Mouse (Mus musculus): ENCODE results near the gene Treml2. TPM values are rescaled to one million over a fixed set of nuclear protein-coding genes. Genes with fewer than 3 reads are reported as not detected.

Gene Treml2
- polyA plus RNA-seq, 1 experiment from 2014 or later = 0.29 TPM

GRCm38 (mm10) chr17:48357892-48358291 lies 58.6 kb downstream of the Treml2 start:
- WGBS = 58% methylated on average over 2 of the region's 2 CpGs
- ATAC-seq (replicated peaks; ENCODE audit: low FRiP score) = no peak
- H3K4me1 ChIP-seq = no peaks in the 10 kb centered on the region
- no peaks in the 10 kb centered on the region for H3K27me3 ChIP-seq
- H3K4me3 ChIP-seq (replicated peaks) = no peak overlapping the region
- H3K27ac ChIP-seq = no peak overlapping the region
- H3K4me2 ChIP-seq = no peak overlapping the region
- no peaks in the 10 kb centered on the region for H3K9me3 ChIP-seq (replicated peaks)
- no peaks in the 10 kb centered on the region for H3K36me3 ChIP-seq
- no peak overlapping the region for H3K9ac ChIP-seq

- H3K9ac ChIP-seq = no peak within 1 kb of the TSS
- no peak for ATAC-seq (replicated peaks; ENCODE audit: low FRiP score)
- H3K9me3 ChIP-seq (replicated peaks) = no peaks in the 10 kb centered on the region
- WGBS = 72% methylated on average over 7 of the region's 7 CpGs
- no peaks in the 10 kb centered on the region for H3K4me1 ChIP-seq
- no peak within 1 kb of the TSS for H3K27ac ChIP-seq
- H3K27me3 ChIP-seq = no peaks in the 10 kb centered on the region
- H3K36me3 ChIP-seq = no peaks in the 10 kb centered on the region
- no peak within 1 kb of the TSS for H3K4me3 ChIP-seq (replicated peaks)
- H3K4me2 ChIP-seq = no peak within 1 kb of the TSS
These were observed 60.3 kb downstream of the Treml2 start, which contains the start of gene Treml1 for GRCm38 (mm10) chr17:48359616-48360015. Gene Treml1 (plus strand): TSS chr17:48359916.

- Histone ChIP-seq H3K9me3 (replicated peaks) (no peaks in the 10 kb centered on the region), H3K4me3 (replicated peaks) (no peak overlapping the region), H3K4me2 (no peak overlapping the region), H3K4me1 (no peaks in the 10 kb centered on the region), H3K27ac (no peak overlapping the region), H3K9ac (no peak overlapping the region), H3K27me3 (no peaks in the 10 kb centered on the region), H3K36me3 (no peaks in the 10 kb centered on the region)
- ATAC-seq (replicated peaks; ENCODE audit: low FRiP score) = no peak
- WGBS = 85% methylated on average over 4 of the region's 4 CpGs
These were observed 61.2 kb downstream of the Treml2 start for GRCm38 (mm10) chr17:48360462-48360861.

Other genes with a start within 250 kb of the Treml2 start
- not detected in 2 replicates for gene 1700067P10Rik, start 210.2 kb upstream of the Treml2 start, polyA plus RNA-seq (2015; fragmentation: Nextera tagmentation; extraction: Ambion mirVana)
- gene 9830107B12Rik, start 153.2 kb upstream of the Treml2 start, polyA plus RNA-seq (2015; fragmentation: Nextera tagmentation; extraction: Ambion mirVana) = not detected in 2 replicates
- gene A530064D06Rik, start 132.2 kb upstream of the Treml2 start, polyA plus RNA-seq (2015; fragmentation: Nextera tagmentation; extraction: Ambion mirVana) = not detected in 2 replicates
- 0.05 and 0.08 TPM in 2 replicates for gene Trem1, start 66.7 kb upstream of the Treml2 start, polyA plus RNA-seq (2015; fragmentation: Nextera tagmentation; extraction: Ambion mirVana)
- not detected in 2 replicates for gene Trem3, start 51.7 kb upstream of the Treml2 start, polyA plus RNA-seq (2015; fragmentation: Nextera tagmentation; extraction: Ambion mirVana)
- gene Treml4, start 35.2 kb upstream of the Treml2 start, polyA plus RNA-seq (2015; fragmentation: Nextera tagmentation; extraction: Ambion mirVana) = 0.49 and 0.60 TPM in 2 replicates
- 0.23 and 0.39 TPM in 2 replicates for gene B430306N03Rik, start 16.6 kb downstream of the Treml2 start, polyA plus RNA-seq (2015; fragmentation: Nextera tagmentation; extraction: Ambion mirVana)
- 2.4 and 2.9 TPM in 2 replicates for gene Trem2, start 46.9 kb downstream of the Treml2 start, polyA plus RNA-seq (2015; fragmentation: Nextera tagmentation; extraction: Ambion mirVana)
- 0.60 and 1.3 TPM in 2 replicates for gene Treml1, start 60.4 kb downstream of the Treml2 start, polyA plus RNA-seq (2015; fragmentation: Nextera tagmentation; extraction: Ambion mirVana)
- gene Nfya, start 110.4 kb downstream of the Treml2 start, polyA plus RNA-seq (2015; fragmentation: Nextera tagmentation; extraction: Ambion mirVana) = 15.8 and 17.8 TPM in 2 replicates
- gene Oard1, start 110.5 kb downstream of the Treml2 start, polyA plus RNA-seq (2015; fragmentation: Nextera tagmentation; extraction: Ambion mirVana) = 72.4 and 74.9 TPM in 2 replicates
- 4.2 and 6.9 TPM in 2 replicates for gene Apobec2, start 133.4 kb downstream of the Treml2 start, polyA plus RNA-seq (2015; fragmentation: Nextera tagmentation; extraction: Ambion mirVana)
- gene Tspo2, start 152.0 kb downstream of the Treml2 start, polyA plus RNA-seq (2015; fragmentation: Nextera tagmentation; extraction: Ambion mirVana) = 2.4 and 4.1 TPM in 2 replicates
- gene Unc5cl, start 155.4 kb downstream of the Treml2 start, polyA plus RNA-seq (2015; fragmentation: Nextera tagmentation; extraction: Ambion mirVana) = 5.6 and 5.7 TPM in 2 replicates